Mouse (Mus musculus): Measurements from ENCODE around the gene 4930407I10Rik. TPM values are rescaled to one million over a fixed set of nuclear protein-coding genes. Genes with fewer than 3 reads are reported as not detected.

Gene 4930407I10Rik
- polyA plus RNA-seq, 1 experiment from 2014 or later = 0.04 TPM

- no peaks in the 10 kb centered on the region for H3K4me1 ChIP-seq
- no peaks in the 10 kb centered on the region for H3K27me3 ChIP-seq (replicated peaks)
- no peaks in the 10 kb centered on the region for H3K9me3 ChIP-seq
- no peak overlapping the region for H3K9ac ChIP-seq
- peaks cover 93% of the 10 kb centered on the region for H3K36me3 ChIP-seq
- ATAC-seq (ENCODE audit: low FRiP score, low read depth) = no peak
- 90% methylated on average over 7 of the region's 7 CpGs for WGBS
- no peak overlapping the region for H3K4me2 ChIP-seq (replicated peaks)
- no peak overlapping the region for H3K4me3 ChIP-seq
- no peak overlapping the region for H3K27ac ChIP-seq
These were observed 31.2 kb upstream of the 4930407I10Rik start for GRCm38 (mm10) chr15:82027726-82028125.

- WGBS = 93% methylated on average over 7 of the region's 7 CpGs
- Histone ChIP-seq H3K9me3 (no peaks in the 10 kb centered on the region), H3K27ac (no peak overlapping the region), H3K4me2 (replicated peaks) (no peak overlapping the region), H3K36me3 (peaks cover 58% of the 10 kb centered on the region), H3K9ac (no peak overlapping the region), H3K4me3 (no peak overlapping the region), H3K27me3 (replicated peaks) (no peaks in the 10 kb centered on the region), H3K4me1 (no peaks in the 10 kb centered on the region)
- ATAC-seq (ENCODE audit: low FRiP score, low read depth) = no peak
These were observed 26.6 kb upstream of the 4930407I10Rik start for GRCm38 (mm10) chr15:82032386-82032785.

DNA sequence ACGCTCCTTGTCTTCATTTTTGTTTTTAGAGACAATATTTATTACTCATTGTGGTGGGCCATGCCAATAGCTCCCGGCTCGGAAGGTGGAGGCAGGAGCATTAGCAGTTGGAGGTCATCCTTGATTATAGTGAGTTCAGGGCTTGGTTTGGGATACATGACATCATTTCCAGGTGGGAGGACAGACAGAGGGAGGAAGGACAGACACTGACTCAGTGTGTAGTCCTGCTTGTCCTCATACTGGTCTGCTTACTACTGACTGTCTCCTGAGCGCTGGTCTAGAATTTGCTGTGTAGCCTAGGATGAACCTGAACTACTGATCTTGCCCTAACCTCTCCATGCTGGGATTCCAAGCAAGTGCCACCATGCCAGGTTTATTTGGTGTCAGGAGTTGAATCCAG is 25.2 kb upstream of the 4930407I10Rik start, which contains the start of gene Desi1:
Gene Desi1, minus strand, starts transcription at position 101 of the 400 bp plus-strand sequence.
- no peak for ATAC-seq (ENCODE audit: low FRiP score, low read depth)
- WGBS = 94% methylated on average over 4 of the region's 4 CpGs
- H3K4me2 ChIP-seq (replicated peaks) = no peak within 1 kb of the TSS
- no peak within 1 kb of the TSS for H3K27ac ChIP-seq
- peaks cover 55% of the 10 kb centered on the region for H3K36me3 ChIP-seq
- H3K27me3 ChIP-seq (replicated peaks) = no peaks in the 10 kb centered on the region
- no peak within 1 kb of the TSS for H3K9ac ChIP-seq
- H3K9me3 ChIP-seq = no peaks in the 10 kb centered on the region
- H3K4me3 ChIP-seq = no peak within 1 kb of the TSS
- no peaks in the 10 kb centered on the region for H3K4me1 ChIP-seq

- WGBS = 85% methylated on average over 12 of the region's 12 CpGs
- Histone ChIP-seq H3K4me1 (no peaks in the 10 kb centered on the region), H3K4me3 (no peak overlapping the region), H3K36me3 (peaks cover 50% of the 10 kb centered on the region), H3K27me3 (replicated peaks) (no peaks in the 10 kb centered on the region), H3K4me2 (replicated peaks) (no peak overlapping the region), H3K9ac (no peak overlapping the region), H3K9me3 (no peaks in the 10 kb centered on the region), H3K27ac (no peak overlapping the region)
- ATAC-seq (ENCODE audit: low FRiP score, low read depth) = no peak
These were observed 22.9 kb upstream of the 4930407I10Rik start for GRCm38 (mm10) chr15:82035904-82036689.

- Histone ChIP-seq H3K36me3 (peaks cover 39% of the 10 kb centered on the region), H3K4me1 (peaks cover 3% of the 10 kb centered on the region), H3K4me3 (no peak overlapping the region), H3K9ac (no peak overlapping the region), H3K27ac (no peak overlapping the region), H3K4me2 (replicated peaks) (no peak overlapping the region), H3K27me3 (replicated peaks) (no peaks in the 10 kb centered on the region), H3K9me3 (no peaks in the 10 kb centered on the region)
- WGBS = 96% methylated on average over 1 of the region's 1 CpGs
- ATAC-seq (ENCODE audit: low FRiP score, low read depth) = no peak
These were observed 18.3 kb upstream of the 4930407I10Rik start for GRCm38 (mm10) chr15:82040650-82041049.

- 97% methylated on average over 7 of the region's 7 CpGs for WGBS
- H3K9me3 ChIP-seq = no peaks in the 10 kb centered on the region
- H3K4me2 ChIP-seq (replicated peaks) = no peak overlapping the region
- no peak overlapping the region for H3K4me3 ChIP-seq
- no peak for ATAC-seq (ENCODE audit: low FRiP score, low read depth)
- H3K27ac ChIP-seq = no peak overlapping the region
- H3K36me3 ChIP-seq = peaks cover 25% of the 10 kb centered on the region
- peaks cover 15% of the 10 kb centered on the region for H3K4me1 ChIP-seq
- H3K27me3 ChIP-seq (replicated peaks) = no peaks in the 10 kb centered on the region
- H3K9ac ChIP-seq = no peak overlapping the region
These were observed 14.7 kb upstream of the 4930407I10Rik start for GRCm38 (mm10) chr15:82044166-82044784.

DNA sequence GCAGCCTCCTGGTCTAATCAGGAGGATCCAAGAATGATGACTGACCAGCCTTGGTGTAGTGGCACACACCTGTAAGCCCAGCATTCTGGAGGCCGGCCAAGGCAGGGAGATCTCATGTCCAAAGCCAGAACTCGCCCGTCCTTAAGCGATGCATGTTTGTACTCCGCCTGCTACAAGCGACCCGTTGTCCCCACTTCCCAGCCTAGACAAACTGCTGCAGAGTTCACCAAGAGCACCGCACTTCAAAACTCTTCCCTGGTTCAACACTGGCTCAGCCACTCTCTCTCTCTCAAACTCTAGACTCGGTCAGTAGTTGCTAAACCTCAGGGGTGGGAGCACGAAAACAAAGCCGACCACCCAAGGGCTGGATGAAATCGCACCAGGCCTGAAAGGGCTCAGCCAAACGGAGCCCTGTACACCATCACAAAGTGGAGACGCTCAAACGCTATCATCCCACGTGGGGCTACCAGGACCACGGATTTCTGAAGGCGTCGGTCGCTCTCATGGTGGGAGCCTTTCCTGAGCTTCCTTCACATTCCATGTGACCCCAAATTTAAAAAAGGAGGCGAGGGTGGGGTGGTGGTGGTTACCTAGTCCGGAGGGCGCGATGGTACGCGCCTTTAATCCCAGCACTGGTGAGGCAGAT is 12.6 kb upstream of the 4930407I10Rik start:
- 0 out of 2 replicates have a peak, but pooled peaks have one; percentile 21 for ATAC-seq (ENCODE audit: low FRiP score, low read depth)

GRCm38 (mm10) chr15:82047080-82047883 is 11.7 kb upstream of the 4930407I10Rik start, which contains the start of gene Snu13:
TSS of gene Snu13 (minus strand) at chr15:82047598.
- peak; percentile 65; the same call in 1 of the 2 replicates for ATAC-seq (ENCODE audit: low FRiP score, low read depth)
- H3K27ac ChIP-seq = peak within 1 kb of the TSS; percentile 79
- H3K36me3 ChIP-seq = peaks cover 11% of the 10 kb centered on the region
- no peaks in the 10 kb centered on the region for H3K9me3 ChIP-seq
- H3K4me1 ChIP-seq = peaks cover 15% of the 10 kb centered on the region
- H3K4me3 ChIP-seq = peak within 1 kb of the TSS; percentile 99
- WGBS = under 1% methylated on average over 74 of the region's 74 CpGs
- H3K9ac ChIP-seq = peak within 1 kb of the TSS; percentile 96
- peak within 1 kb of the TSS; percentile 98 for H3K4me2 ChIP-seq (replicated peaks)
- H3K27me3 ChIP-seq (replicated peaks) = no peaks in the 10 kb centered on the region

More for the DNA sequence above, 12.6 kb upstream of the 4930407I10Rik start:
- Histone ChIP-seq H3K27ac (no peak overlapping the region), H3K4me1 (peaks cover 15% of the 10 kb centered on the region), H3K4me2 (replicated peaks) (peak overlapping the region; percentile 98), H3K4me3 (peak overlapping the region; percentile 99), H3K9me3 (no peaks in the 10 kb centered on the region), H3K9ac (peak overlapping the region; percentile 96), H3K36me3 (peaks cover 11% of the 10 kb centered on the region), H3K27me3 (replicated peaks) (no peaks in the 10 kb centered on the region)
- 5% methylated on average over 26 of the region's 26 CpGs for WGBS

DNA sequence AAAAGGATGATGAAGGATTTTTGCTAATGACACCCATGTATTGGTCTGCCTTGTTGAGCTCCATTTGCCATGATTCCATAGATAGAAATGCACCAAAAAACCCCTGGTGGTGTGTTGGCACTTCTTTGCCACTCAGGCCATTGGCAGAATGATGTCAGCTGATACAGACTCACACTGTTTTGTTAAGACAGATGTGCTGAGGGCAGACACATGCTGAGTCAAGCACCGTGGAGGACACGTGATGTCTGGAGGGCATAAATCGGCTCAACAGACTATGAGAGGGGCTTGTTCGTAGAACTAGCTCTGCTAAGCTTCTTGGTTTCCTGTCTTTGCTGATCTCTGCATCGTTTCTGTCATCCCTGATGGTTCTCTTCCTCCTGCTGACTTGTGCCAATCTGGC is 6.4 kb upstream of the 4930407I10Rik start:
- no peaks in the 10 kb centered on the region for H3K36me3 ChIP-seq

DNA sequence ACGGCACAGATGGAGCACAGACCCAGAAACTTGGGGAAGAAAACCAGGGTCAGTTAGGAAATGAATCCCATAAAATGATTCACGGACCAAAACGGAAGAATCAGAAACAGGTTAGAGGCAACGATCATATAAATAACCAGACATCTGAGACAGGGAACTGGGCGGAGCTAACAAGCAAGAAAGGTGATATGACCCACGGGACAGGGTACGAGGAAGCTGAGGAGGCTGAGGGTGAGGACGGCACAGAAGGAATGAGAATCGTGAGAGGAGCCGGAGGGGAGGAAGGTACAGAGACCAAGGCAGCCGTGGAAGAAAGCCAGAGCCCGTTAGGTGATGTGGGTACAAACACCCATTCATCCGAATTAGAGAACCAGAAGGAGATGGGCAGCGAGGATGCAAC is 5.0 kb downstream of the 4930407I10Rik start:
- no peak overlapping the region for H3K4me2 ChIP-seq (replicated peaks)
- H3K4me1 ChIP-seq = no peaks in the 10 kb centered on the region
- peaks cover 14% of the 10 kb centered on the region for H3K27me3 ChIP-seq (replicated peaks)
- H3K9ac ChIP-seq = no peak overlapping the region
- H3K9me3 ChIP-seq = no peaks in the 10 kb centered on the region
- no peak overlapping the region for H3K4me3 ChIP-seq
- WGBS = 68% methylated on average over 14 of the region's 14 CpGs
- no peak overlapping the region for H3K27ac ChIP-seq
- no peaks in the 10 kb centered on the region for H3K36me3 ChIP-seq
- no peak for ATAC-seq (ENCODE audit: low FRiP score, low read depth)

More for the DNA sequence above, 6.4 kb upstream of the 4930407I10Rik start:
- ATAC-seq (ENCODE audit: low FRiP score, low read depth) = no peak
- H3K27ac ChIP-seq = no peak overlapping the region
- peaks cover 3% of the 10 kb centered on the region; the same call in 1 of the 2 replicates for H3K27me3 ChIP-seq (replicated peaks)
- H3K9me3 ChIP-seq = no peaks in the 10 kb centered on the region
- no peak overlapping the region for H3K9ac ChIP-seq
- H3K4me2 ChIP-seq (replicated peaks) = no peak overlapping the region
- no peak overlapping the region for H3K4me3 ChIP-seq
- 65% methylated on average over 5 of the region's 5 CpGs for WGBS
- no peaks in the 10 kb centered on the region for H3K4me1 ChIP-seq

DNA sequence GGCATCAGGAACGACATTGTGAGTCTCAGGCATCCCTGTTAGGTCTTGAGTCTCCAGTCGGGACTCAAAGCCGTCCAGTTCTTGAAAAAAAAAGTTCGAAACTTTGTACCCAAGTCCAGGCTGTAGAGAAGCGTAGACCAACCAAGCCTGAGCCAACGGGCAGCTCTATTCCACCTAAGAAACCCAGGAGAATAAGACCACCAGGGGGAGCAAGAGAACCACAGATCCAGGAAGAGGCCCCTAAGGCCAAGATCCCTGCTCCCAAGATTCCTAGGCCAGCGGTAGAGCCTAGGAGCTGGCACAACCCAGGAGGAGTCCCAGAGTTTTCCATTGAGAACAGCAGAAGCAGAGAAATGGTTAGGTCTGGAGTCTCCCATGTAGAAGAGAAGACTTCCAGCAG is 6.6 kb downstream of the 4930407I10Rik start:
- Histone ChIP-seq H3K27me3 (replicated peaks) (peaks cover 30% of the 10 kb centered on the region), H3K4me1 (no peaks in the 10 kb centered on the region), H3K9ac (no peak overlapping the region), H3K36me3 (no peaks in the 10 kb centered on the region), H3K4me3 (no peak overlapping the region), H3K27ac (no peak overlapping the region), H3K4me2 (replicated peaks) (no peak overlapping the region), H3K9me3 (no peaks in the 10 kb centered on the region)
- WGBS = 17% methylated on average over 7 of the region's 7 CpGs
- no peak for ATAC-seq (ENCODE audit: low FRiP score, low read depth)
